Mouse (Mus musculus) layer of hippocampus, postnatal 25 days (tissue): ENCODE measurements at regions not wholly inside any gene's neighbourhood (a gene's known extent, or its start where the extent isn't known, plus 50 kb on each side); places are given as distances from the start of the nearest gene placed in this dataset.

Experiments used
- DNase-seq, 2 experiments: peaks; one replicate each; pipeline ENCODE4 v3.0.0; 2022; ENCODE audit warnings: mixed read lengths in 2 of 2, low spot score in 1 of 2; ENCODE audit errors: extremely low spot score in 1 of 2

GRCm38 (mm10) chr17:14501341-14501740, 192.7 kb downstream of the Thbs2 start:
- DNase-seq: no peak

GRCm38 (mm10) chr17:14497086-14497485, 196.9 kb downstream of the Thbs2 start:
- no peak for DNase-seq

- DNase-seq: no peak
These were observed 200.2 kb downstream of the Thbs2 start for GRCm38 (mm10) chr17:14493751-14494320.

- no peak for DNase-seq
These were observed 201.1 kb downstream of the Thbs2 start for GRCm38 (mm10) chr17:14492936-14493335.

GRCm38 (mm10) chr17:14481746-14482145, 202.4 kb downstream of the Smoc2 start:
- DNase-seq: no peak

GRCm38 (mm10) chr17:14478938-14479505, 199.7 kb downstream of the Smoc2 start:
- no peak for DNase-seq

- DNase-seq: no peak
These were observed 197.4 kb downstream of the Smoc2 start for GRCm38 (mm10) chr17:14476707-14477106.

GRCm38 (mm10) chr17:14475778-14476647, 196.7 kb downstream of the Smoc2 start:
- DNase-seq: no peak

- no peak for DNase-seq
These were observed 196.0 kb downstream of the Smoc2 start for GRCm38 (mm10) chr17:14475277-14475676.

- no peak for DNase-seq
These were observed 189.6 kb downstream of the Smoc2 start for GRCm38 (mm10) chr17:14468754-14469488.

GRCm38 (mm10) chr17:14455251-14455743, 176.0 kb downstream of the Smoc2 start:
- DNase-seq: no peak
